Mouse (Mus musculus) adrenal gland, adult (tissue): Measurements from ENCODE around the gene Ankrd33b.

ENCODE experiments used
- DNase-seq, 2 experiments: peaks; one replicate each; pipeline ENCODE4 v3.0.0; 2022 to 2023; ENCODE audit warnings: low spot score in 1 of 2; ENCODE audit not compliant: inconsistent age in 2 of 2

The Ankrd33b gene

GRCm38 (mm10) chr15:31272695-31273094 lies 94.8 kb downstream of the Ankrd33b start:
- DNase-seq, result no peak

GRCm38 (mm10) chr15:31269558-31269957 lies 98.0 kb downstream of the Ankrd33b start:
- no peak for DNase-seq

- no peak for DNase-seq
These were observed 99.4 kb downstream of the Ankrd33b start for GRCm38 (mm10) chr15:31268148-31268547.

GRCm38 (mm10) chr15:31265845-31266244 lies 101.7 kb downstream of the Ankrd33b start:
- no peak for DNase-seq

- no peak for DNase-seq
These were observed 102.1 kb downstream of the Ankrd33b start for GRCm38 (mm10) chr15:31265404-31265803.

- DNase-seq, result peak; percentile 69 to 89
These were observed 102.7 kb downstream of the Ankrd33b start for GRCm38 (mm10) chr15:31264827-31265226.

GRCm38 (mm10) chr15:31262361-31262760 lies 105.2 kb downstream of the Ankrd33b start:
- DNase-seq, result no peak

GRCm38 (mm10) chr15:31261094-31261493 lies 106.4 kb downstream of the Ankrd33b start:
- DNase-seq, result no peak

GRCm38 (mm10) chr15:31258693-31259439 lies 108.7 kb downstream of the Ankrd33b start:
- DNase-seq, result peak; percentile 27 to 73

- DNase-seq, result no peak
These were observed 109.4 kb downstream of the Ankrd33b start for GRCm38 (mm10) chr15:31258029-31258692.

GRCm38 (mm10) chr15:31257329-31257728 lies 110.2 kb downstream of the Ankrd33b start:
- DNase-seq, result no peak

GRCm38 (mm10) chr15:31255762-31256161 lies 111.8 kb downstream of the Ankrd33b start:
- DNase-seq, result no peak

- no peak for DNase-seq
These were observed 112.5 kb downstream of the Ankrd33b start for GRCm38 (mm10) chr15:31254939-31255535.

GRCm38 (mm10) chr15:31253963-31254362 lies 113.6 kb downstream of the Ankrd33b start:
- DNase-seq, result peak in 1 of 2 experiments; percentile 50

- no peak for DNase-seq
These were observed 114.1 kb downstream of the Ankrd33b start for GRCm38 (mm10) chr15:31253380-31253779.

GRCm38 (mm10) chr15:31252590-31253311 lies 114.8 kb downstream of the Ankrd33b start:
- no peak for DNase-seq

- DNase-seq, result no peak
These were observed 116.3 kb downstream of the Ankrd33b start for GRCm38 (mm10) chr15:31251189-31251588.

- no peak for DNase-seq
These were observed 116.8 kb downstream of the Ankrd33b start for GRCm38 (mm10) chr15:31250676-31251075.

GRCm38 (mm10) chr15:31250027-31250426 lies 117.5 kb downstream of the Ankrd33b start:
- no peak for DNase-seq

- DNase-seq, result no peak
These were observed 118.6 kb downstream of the Ankrd33b start for GRCm38 (mm10) chr15:31248882-31249281.

GRCm38 (mm10) chr15:31247035-31247434 lies 120.5 kb downstream of the Ankrd33b start:
- no peak for DNase-seq
